17 mouse cellular contexts compared by ENCODE assay signal in genomic region chr2:73091302-73091701, GRCm38 (mm10).
"Had no signal": no experiment of that assay in that cellular context is flagged by ENCODE, and none has a peak within 500 bp of the region (broad histone marks: within the 10 kb centered on the region; RNA-seq: fewer than 3 reads in every experiment).

No protein-coding gene starts in this region.

- H3K9ac ChIP-seq: limb, embryonic 12.5 days; midbrain, embryonic 13.5 days; neural tube, embryonic 15.5 days had no signal

- ATAC-seq: lung, postnatal 0 days; midbrain, embryonic 13.5 days had no signal

- H3K4me3 ChIP-seq: limb, embryonic 12.5 days; midbrain, embryonic 13.5 days; myocyte; neural tube, embryonic 15.5 days had no signal

- H3K36me3 ChIP-seq: midbrain, embryonic 13.5 days had no signal

- H3K4me1 ChIP-seq: limb, embryonic 12.5 days; neural tube, embryonic 15.5 days had no signal

- H3K27me3 ChIP-seq: limb, embryonic 12.5 days; midbrain, embryonic 13.5 days; neural tube, embryonic 15.5 days had no signal

- H3K4me2 ChIP-seq: limb, embryonic 12.5 days; midbrain, embryonic 13.5 days; neural tube, embryonic 15.5 days had no signal

- H3K9me3 ChIP-seq: limb, embryonic 12.5 days; midbrain, embryonic 13.5 days; neural tube, embryonic 15.5 days had no signal

- H3K27ac ChIP-seq: kidney, postnatal 0 days; limb, embryonic 12.5 days; midbrain, embryonic 13.5 days; neural tube, embryonic 15.5 days had no signal

- DNase-seq: kidney, adult 11 months; kidney, adult 9 months; kidney, postnatal 36 days; layer of hippocampus, adult 9-11 months; layer of hippocampus, postnatal 36 days; lung, adult 2 months; lung, postnatal 36 days; right cerebral cortex, postnatal 4 days; spleen, adult 18-20 months; thymus, adult 18-20 months; thymus, postnatal 14 days had no signal
